Mouse (Mus musculus) cerebellum, adult 11-12 months (tissue): ENCODE measurements around the gene Nlk.
A peak's percentile ranks its signal among the peaks of the same experiment; 100 is the strongest.
"Not testable (repeated sequence)": the region's sequence is repeated elsewhere in the genome, so short reads cannot be mapped to it uniquely, and the experiment has no call there.

ENCODE experiments used
- DNase-seq: peaks from one replicate; pipeline ENCODE4 v3.0.0; 2022

Nlk gene

DNA sequence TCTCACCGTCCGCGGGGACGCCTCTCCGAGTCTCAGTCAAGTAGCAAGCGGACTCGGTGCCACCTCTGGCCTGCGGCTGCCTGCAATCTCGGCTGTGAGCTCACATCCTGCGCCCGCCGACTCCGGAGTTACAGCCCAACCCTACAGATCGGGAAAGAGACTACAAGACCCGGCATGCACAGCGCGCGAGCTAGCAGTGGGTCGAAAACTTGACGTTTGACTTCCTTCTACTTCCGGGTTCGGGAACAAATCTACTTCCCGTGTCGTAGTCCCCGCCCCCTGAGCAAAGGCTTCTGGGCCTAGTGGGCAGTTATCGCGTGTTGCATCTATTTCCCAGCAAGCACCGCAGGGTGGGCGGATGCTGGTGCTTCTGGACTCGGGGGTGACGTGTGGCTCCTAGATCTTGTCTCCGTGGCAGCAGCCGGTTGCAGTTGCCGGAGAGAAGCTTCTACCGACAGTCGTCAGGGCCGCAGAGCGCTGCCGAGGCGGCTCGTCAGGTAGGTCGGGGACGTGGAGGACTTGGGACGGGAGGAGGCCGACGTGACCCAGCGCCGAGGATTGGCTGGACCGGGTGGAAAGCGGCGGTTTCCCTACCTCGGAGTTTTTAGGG is 161.0 kb downstream of the Nlk start, which contains the start of the genes Tnfaip1 and Ift20:
Gene Tnfaip1 (minus strand): TSS at position 253 of the 610 bp plus-strand sequence.
Gene Ift20 (plus strand): TSS at position 282 of the 610 bp plus-strand sequence.
- peak; percentile 98 for DNase-seq

DNA sequence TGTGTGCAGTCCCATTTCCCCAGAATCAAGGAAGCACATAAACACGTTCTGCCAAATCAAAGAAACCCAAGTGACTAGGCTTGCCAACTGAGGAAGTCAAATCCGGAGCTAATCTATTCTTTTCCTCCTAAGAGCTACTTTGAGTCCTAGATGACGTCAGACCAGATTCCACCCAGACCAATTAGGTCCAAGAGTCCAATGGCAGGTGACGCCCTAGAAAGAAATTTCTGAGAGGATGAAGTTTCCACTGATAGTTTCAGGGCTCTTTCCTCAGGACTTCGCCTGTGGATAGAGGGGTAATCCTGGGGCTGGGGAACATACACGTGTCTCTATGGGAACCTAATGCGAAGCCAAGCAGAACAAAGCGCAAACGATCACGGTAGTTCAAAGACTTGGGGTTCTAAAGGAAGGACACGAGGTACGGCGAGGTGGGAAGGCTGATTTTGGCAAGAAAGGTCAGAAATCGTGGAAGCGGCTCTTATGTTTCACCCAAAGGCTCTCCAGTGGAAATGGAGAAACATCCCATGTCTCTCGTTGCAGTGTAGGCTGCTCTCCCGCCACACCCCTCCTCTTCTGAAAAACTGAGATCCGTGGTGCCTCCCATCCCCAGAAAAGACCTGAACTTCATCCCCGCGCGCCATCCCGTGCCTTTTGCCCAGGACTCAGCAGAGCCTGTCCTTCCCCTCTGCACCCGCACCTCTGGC is 161.6 kb downstream of the Nlk start:
- DNase-seq, result no peak

DNA sequence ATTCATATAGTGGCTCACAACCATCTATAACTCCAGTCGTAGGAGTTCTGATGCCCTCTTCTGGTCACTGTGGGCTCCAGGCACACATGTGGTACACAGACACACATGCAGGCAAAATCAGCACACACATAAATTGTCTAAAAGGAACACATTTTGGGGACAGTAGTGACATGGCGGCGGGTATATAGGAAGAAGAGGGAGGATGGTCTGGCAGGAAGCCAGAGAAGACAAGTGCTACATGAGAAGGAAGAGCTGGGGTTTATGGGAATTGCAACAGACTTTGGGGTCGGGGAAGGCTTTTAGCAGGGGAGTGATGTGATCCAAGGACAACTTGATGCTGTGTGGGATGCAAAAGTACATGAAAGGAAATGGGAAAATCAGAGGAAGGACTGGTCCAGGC is 162.7 kb downstream of the Nlk start:
- DNase-seq, result peak; percentile 56

DNA sequence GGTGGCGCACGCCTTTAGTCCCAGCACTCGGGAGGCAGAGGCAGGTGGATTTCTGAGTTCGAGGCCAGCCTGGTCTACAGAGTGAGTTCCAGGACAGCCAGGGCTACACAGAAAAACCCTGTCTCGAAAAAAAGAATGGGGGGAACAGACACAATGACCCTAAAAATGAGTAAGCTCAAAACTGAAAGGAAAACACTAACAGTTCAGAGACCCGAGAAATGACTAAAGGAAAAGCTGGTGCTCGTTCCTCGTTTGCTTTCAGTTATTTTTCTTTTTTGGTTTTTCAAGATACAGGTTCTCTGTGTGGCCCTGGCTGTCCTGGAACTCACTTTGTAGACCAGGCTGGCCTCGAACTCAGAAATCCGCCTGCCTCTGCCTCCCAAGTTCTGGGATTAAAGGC is 165.7 kb downstream of the Nlk start:
- DNase-seq, result not testable (repeated sequence)

DNA sequence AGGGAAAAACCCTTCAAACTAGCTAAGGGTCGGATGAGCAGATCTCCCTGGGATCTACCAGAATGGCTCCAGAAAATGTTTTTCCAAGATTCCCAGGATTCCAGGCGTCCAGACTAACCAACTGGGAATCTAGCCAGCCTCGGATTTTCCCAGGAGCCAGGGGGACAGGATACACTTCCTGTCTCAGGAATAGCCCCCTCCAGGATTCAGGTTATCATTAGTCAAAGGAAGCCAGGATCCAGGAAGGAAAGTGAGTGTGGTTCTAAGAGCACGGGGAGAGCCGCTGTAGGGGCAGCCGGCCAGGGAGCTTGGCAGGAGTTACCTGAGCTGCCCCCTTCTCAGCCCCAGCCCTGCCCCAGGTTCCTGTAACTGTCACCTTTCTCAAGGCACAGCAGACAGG is 166.1 kb downstream of the Nlk start:
- no peak for DNase-seq

DNA sequence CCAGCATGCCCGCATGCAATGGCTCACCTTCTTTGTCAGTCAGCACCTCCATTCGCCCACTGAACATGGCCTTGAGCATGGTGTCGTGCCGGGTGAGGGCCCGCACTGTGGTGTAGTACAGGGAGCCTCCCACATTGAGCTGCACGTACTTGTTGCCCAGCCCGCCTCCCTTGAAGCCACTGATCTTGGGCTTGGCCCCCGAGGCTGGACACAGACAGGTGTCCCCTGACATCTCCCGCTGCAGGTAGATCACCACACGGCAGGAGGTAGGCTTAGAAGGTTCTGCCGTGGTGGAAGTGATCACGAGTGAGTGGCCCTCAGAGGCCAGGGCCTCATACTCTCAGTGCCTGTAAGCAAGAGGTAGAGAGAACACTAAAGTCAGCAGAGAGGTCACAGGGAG is 167.2 kb downstream of the Nlk start:
- no peak for DNase-seq

DNA sequence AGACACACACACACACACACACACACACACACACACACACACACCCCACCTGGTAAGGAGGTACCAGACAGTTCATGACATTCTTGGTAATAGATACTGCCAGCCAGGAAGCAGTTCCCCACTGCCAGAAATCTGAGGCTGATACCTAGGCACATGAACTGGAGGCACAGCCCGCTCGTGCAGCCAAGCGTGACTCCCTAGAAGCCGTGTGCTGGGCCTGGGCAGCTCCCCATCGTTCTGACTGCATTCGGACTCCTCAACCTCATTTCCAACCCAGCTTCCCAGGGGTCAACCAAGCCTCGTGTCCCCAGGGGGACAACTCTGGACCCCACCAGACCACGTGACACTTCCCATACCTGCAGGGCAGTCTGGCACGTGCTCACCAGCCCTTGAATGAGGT is 168.5 kb downstream of the Nlk start:
- DNase-seq, result no peak

DNA sequence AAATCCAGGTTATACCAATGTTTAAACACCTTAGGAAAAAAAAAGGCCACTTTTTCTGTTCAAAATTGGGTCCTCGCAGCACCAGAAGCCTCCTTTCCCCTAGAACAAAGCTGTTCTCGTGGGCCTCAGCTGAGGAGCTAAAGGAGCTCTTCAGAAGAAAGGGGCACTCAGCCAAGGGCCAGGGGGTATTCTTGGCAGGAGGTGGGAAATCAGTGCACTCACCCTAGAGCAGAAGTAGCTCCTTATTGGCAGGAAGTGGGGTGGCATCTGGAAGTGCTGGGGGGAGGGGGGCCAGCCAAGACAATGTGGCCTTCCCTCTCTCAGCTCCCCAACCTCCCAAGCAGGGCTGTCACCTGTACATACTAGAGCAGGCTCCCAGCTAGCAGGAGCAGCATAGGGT is 172.3 kb downstream of the Nlk start:
- DNase-seq, result peak; percentile 33

DNA sequence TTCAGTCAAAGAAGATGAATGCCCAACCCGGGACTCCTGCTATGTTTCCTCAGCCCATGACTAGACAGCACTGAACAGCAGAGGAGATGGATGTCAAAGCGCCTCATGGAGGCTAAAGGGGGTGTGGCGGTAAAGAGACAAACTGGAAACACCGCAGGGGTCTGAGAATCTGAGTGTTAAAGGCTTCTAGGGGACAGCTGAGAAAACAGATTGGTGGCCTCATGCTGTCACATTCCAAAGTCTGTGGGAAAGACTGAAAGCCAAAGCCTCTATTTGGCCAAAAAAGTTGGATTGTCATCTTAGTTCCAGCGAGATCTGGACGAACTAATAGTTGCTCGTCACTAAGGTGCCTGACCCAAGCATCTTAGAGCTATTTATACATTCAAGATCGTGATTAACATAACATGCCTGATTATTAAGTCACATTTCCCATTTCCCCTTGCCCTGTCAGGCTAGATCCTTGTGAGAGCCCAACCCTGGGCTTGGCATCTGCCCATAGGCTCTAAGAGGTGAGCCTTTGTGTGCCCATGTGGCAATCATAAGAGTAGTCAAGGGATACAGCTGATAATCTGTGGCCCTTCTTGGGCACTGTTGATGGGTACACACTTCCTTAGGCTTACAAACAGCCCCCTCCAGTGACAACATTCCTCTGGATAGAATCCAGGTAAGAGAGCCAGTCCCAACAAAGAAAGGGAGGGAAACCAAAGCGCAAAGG is 173.8 kb downstream of the Nlk start:
- DNase-seq, result no peak

DNA sequence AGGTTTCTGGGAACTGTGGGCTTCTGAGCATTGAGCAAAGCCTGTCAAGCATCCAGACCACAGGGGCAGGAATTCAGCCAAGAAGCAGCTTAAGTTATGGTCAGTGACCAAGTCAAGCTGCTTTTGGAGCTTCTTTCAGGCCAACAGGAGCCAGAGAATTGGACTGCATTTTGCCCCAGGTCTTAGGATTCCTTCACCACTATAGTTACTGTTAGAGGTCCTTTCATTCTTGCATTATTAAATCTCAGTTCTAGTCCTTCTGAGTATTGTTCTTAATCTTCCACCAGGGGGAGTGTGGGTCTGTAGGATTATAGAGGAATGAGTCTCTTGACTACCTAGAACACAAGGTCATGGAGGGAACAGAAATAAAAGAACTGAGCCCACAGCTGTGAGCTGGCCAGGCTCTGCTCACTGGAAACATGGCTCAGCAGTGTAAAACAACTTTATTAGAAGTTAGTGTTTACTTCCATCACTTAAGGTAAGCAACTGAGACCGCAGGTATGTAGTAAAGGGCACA is 174.6 kb downstream of the Nlk start:
- no peak for DNase-seq

DNA sequence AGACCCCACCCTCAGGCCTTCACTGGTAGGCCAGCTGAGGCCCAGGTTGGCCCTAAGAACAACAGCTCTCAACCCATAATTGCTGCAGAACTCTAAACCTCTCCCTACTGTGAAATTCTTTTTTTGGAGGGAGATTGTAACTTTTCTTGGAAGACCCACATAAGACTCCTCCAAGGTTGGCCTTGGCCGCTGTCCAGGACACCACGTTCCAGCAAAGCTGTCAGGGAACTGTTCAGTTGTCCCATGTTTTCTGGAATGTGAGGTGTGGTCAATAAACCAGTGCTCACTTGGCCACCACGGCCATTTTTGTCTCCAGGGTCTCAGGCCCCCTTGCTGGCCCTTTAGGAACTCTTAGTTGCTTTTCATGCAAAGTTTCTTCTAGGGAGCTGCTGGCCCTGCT is 175.3 kb downstream of the Nlk start:
- DNase-seq, result no peak

DNA sequence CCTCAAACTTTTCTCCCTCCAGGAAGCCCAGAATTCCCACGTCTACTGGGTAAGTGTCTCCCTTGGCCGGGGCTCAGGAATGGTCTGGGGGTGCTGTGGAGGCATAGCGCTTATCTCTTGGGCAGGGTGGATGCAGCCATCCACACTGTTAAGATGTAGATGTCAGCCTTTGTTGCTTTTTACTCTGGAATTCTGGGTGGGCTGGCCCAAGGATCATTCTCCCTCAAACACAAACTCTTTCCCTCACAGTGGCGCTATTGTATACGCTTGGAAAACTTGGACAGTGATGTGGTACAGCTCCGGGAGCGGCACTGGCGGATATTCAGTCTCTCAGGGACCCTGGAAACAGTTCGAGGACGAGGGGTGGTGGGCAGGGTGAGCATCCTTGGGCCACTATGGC is 178.2 kb downstream of the Nlk start:
- no peak for DNase-seq
